Mouse (Mus musculus): ENCODE measurements around the gene Ttc28. TPM values are rescaled to one million over a fixed set of nuclear protein-coding genes. Genes with fewer than 3 reads are reported as not detected.

Ttc28 gene
- total and polyA plus RNA-seq, 3 experiments, result 0.21 to 0.89 (median 0.28) TPM

- no peak overlapping the region for H3K27ac ChIP-seq (ENCODE audit: insufficient read depth, low read depth)
- no peak overlapping the region for H3K4me2 ChIP-seq (ENCODE audit: insufficient read depth, low read depth, poor library complexity, severe bottlenecking)
- no peaks in the 10 kb centered on the region for H3K79me2 ChIP-seq (replicated peaks; ENCODE audit: control insufficient read depth, extremely low read depth, insufficient read depth, poor library complexity, severe bottlenecking)
- H3K9ac ChIP-seq (ENCODE audit: insufficient read depth, low read depth), result no peak overlapping the region
- in situ Hi-C loops (cut with MboI; ENCODE audit: low pct_ligation_motif_present, low pct_unique_long_range_greater_than_20kb, low sequenced_read_pairs) (no loop called here), dilution Hi-C loops (cut with MboI; ENCODE audit: extremely low pct_ligation_motif_present, extremely low pct_unique_long_range_greater_than_20kb, low sequenced_read_pairs) (no loop called here)
- no peaks in the 10 kb centered on the region for H3K9me3 ChIP-seq (replicated peaks; ENCODE audit: low read length)
- H3K27me3 ChIP-seq (replicated peaks), result no peaks in the 10 kb centered on the region
- peaks cover 0 to 4% of the 10 kb centered on the region in 2 experiments; a peak in 1 of 4 replicates for H3K4me1 ChIP-seq (ENCODE audit: control insufficient read depth in 1 of 2, insufficient read depth in 2 of 2)
- H3K4me3 ChIP-seq (replicated peaks in 1 of 3; ENCODE audit: low read depth in 2 of 3, low read length in 2 of 3, poor library complexity in 1 of 3), result no peak overlapping the region
- DNase-seq (ENCODE audit: extremely low read depth), result no peak
- TF ChIP-seq SMC3 (IDR thresholded peaks at IDR 0.05; ENCODE audit: low read depth, low read length), result no peak
- TF ChIP-seq E2F4 (IDR thresholded peaks at IDR 0.05; ENCODE audit: insufficient replicate concordance, low read depth, low read length), result no peak
- TF ChIP-seq BHLHE40 (IDR thresholded peaks at IDR 0.05; ENCODE audit: low read depth, low read length), result no peak
- TF ChIP-seq ZMIZ1 (IDR thresholded peaks at IDR 0.05; ENCODE audit: low read depth, low read length), result no peak
- no peak for TF ChIP-seq NELFE (IDR thresholded peaks at IDR 0.05; ENCODE audit: low read depth, low read length)
- no peak for TF ChIP-seq ELF1 (IDR thresholded peaks at IDR 0.05; ENCODE audit: low read depth, low read length)
- TF ChIP-seq USF2 (conservative IDR thresholded peaks at IDR 0.05; ENCODE audit: low read depth, low read length), result no peak
- TF ChIP-seq KAT2A (IDR thresholded peaks at IDR 0.05; ENCODE audit: insufficient replicate concordance, low read length), result no peak
- no peak for TF ChIP-seq TBP (conservative IDR thresholded peaks at IDR 0.05; ENCODE audit: low read depth, low read length)
- TF ChIP-seq MXI1 (IDR thresholded peaks at IDR 0.05; ENCODE audit: low read depth, low read length), result no peak
- TF ChIP-seq CHD2 (IDR thresholded peaks at IDR 0.05; ENCODE audit: low read length), result no peak
- peaks cover 8 to 14% of the 10 kb centered on the region in 2 experiments for H3K36me3 ChIP-seq (replicated peaks in 1 of 2; ENCODE audit: control insufficient read depth in 1 of 2, insufficient read depth in 1 of 2, low read length in 1 of 2)
Observed at GRCm38 (mm10) chr5:110898169-110898568, 18.6 kb downstream of the Ttc28 start.

- Histone ChIP-seq H3K79me2 (replicated peaks; ENCODE audit: control insufficient read depth, extremely low read depth, insufficient read depth, poor library complexity, severe bottlenecking) (no peaks in the 10 kb centered on the region), H3K4me3 (replicated peaks in 1 of 3; ENCODE audit: low read depth in 2 of 3, low read length in 2 of 3, poor library complexity in 1 of 3) (no peak overlapping the region), H3K27ac (ENCODE audit: insufficient read depth, low read depth) (no peak overlapping the region), H3K27me3 (replicated peaks) (no peaks in the 10 kb centered on the region), H3K4me1 (ENCODE audit: control insufficient read depth in 1 of 2, insufficient read depth in 2 of 2) (peaks cover 0 to 4% of the 10 kb centered on the region in 2 experiments; a peak in 1 of 4 replicates), H3K4me2 (ENCODE audit: insufficient read depth, low read depth, poor library complexity, severe bottlenecking) (no peak overlapping the region), H3K9me3 (replicated peaks; ENCODE audit: low read length) (no peaks in the 10 kb centered on the region), H3K9ac (ENCODE audit: insufficient read depth, low read depth) (no peak overlapping the region), H3K36me3 (replicated peaks in 1 of 2; ENCODE audit: control insufficient read depth in 1 of 2, insufficient read depth in 1 of 2, low read length in 1 of 2) (peaks cover 8 to 14% of the 10 kb centered on the region in 2 experiments)
- dilution Hi-C loops (cut with MboI; ENCODE audit: extremely low pct_ligation_motif_present, extremely low pct_unique_long_range_greater_than_20kb, low sequenced_read_pairs), result no loop called here
- in situ Hi-C loops (cut with MboI; ENCODE audit: low pct_ligation_motif_present, low pct_unique_long_range_greater_than_20kb, low sequenced_read_pairs), result no loop called here
- no peak for DNase-seq (ENCODE audit: extremely low read depth)
- TF ChIP-seq RAD21 (IDR thresholded peaks at IDR 0.05; ENCODE audit: low read depth, low read length), result no peak
- no peak for TF ChIP-seq MAX (IDR thresholded peaks at IDR 0.05; ENCODE audit: low read length)
- no peak for TF ChIP-seq ZC3H11A (IDR thresholded peaks at IDR 0.05; ENCODE audit: low read depth, low read length)
- no peak for TF ChIP-seq NRF1 (IDR thresholded peaks at IDR 0.05; ENCODE audit: low read depth, low read length)
- no peak for TF ChIP-seq ETS1 (conservative IDR thresholded peaks at IDR 0.05; ENCODE audit: low read depth, low read length)
- no peak for TF ChIP-seq POLR2AphosphoS2 (IDR thresholded peaks at IDR 0.05; ENCODE audit: low read depth, low read length)
- TF ChIP-seq TBP (conservative IDR thresholded peaks at IDR 0.05; ENCODE audit: low read depth, low read length), result no peak
- TF ChIP-seq MEF2A (IDR thresholded peaks at IDR 0.05; ENCODE audit: borderline replicate concordance, low read depth, low read length), result no peak
- TF ChIP-seq UBTF (IDR thresholded peaks at IDR 0.05; ENCODE audit: low read depth, low read length), result no peak
- TF ChIP-seq EP300 (IDR thresholded peaks at IDR 0.05; ENCODE audit: low read length), result no peak
- TF ChIP-seq ELF1 (IDR thresholded peaks at IDR 0.05; ENCODE audit: low read depth, low read length), result no peak
- TF ChIP-seq TCF12 (IDR thresholded peaks at IDR 0.05; ENCODE audit: low read depth, low read length), result no peak
- TF ChIP-seq E2F4 (IDR thresholded peaks at IDR 0.05; ENCODE audit: insufficient replicate concordance, low read depth, low read length), result no peak
- no peak for TF ChIP-seq USF1 (IDR thresholded peaks at IDR 0.05; ENCODE audit: low read depth, low read length)
Observed at GRCm38 (mm10) chr5:110898785-110899184, 19.2 kb downstream of the Ttc28 start.

Data from CH12.LX (cell line).